Mouse (Mus musculus) heart, adult 2 months (tissue): ENCODE results near the gene Tnfrsf17. TPM values are rescaled to one million over a fixed set of nuclear protein-coding genes. Genes with fewer than 3 reads are reported as not detected.
A peak's percentile ranks its signal among the peaks of the same experiment; 100 is the strongest.
"Not testable (repeated sequence)": the region's sequence is repeated elsewhere in the genome, so short reads cannot be mapped to it uniquely, and the experiment has no call there.

Experiments used
- DNase-seq, 2 experiments: peaks; one replicate each; pipeline ENCODE4 v3.0.0; 2021
- H3K27ac ChIP-seq: fragments of 200-600 bp; 2 replicates; pipeline ENCODE4 v1.8.1; 2022
- H3K27me3 ChIP-seq: fragments of 200-500 bp; 2 replicates; pipeline ENCODE4 v1.6.1; 2012; ENCODE audit warnings: mild to moderate bottlenecking, low read length, inconsistent platforms, mixed read lengths; ENCODE audit not compliant: control insufficient read depth, insufficient read depth
- H3K36me3 ChIP-seq: fragments of 200-500 bp; 2 replicates; pipeline ENCODE4 v1.6.1; 2012; ENCODE audit warnings: low read length, inconsistent platforms; ENCODE audit not compliant: control insufficient read depth, insufficient read depth
- H3K4me1 ChIP-seq: fragments of 200-500 bp; 2 replicates; pipeline ENCODE4 v1.6.1; 2011; ENCODE audit warnings: low read length; ENCODE audit not compliant: control insufficient read depth, insufficient read depth
- H3K4me3 ChIP-seq: fragments of 200-600 bp; 2 replicates; pipeline ENCODE4 v1.8.1; 2022
- H3K79me2 ChIP-seq: fragments of 200-500 bp; replicated peaks from 2 replicates; pipeline ENCODE4 v1.6.1; 2012; ENCODE audit warnings: mild to moderate bottlenecking, inconsistent platforms, low read length, moderate library complexity, mixed read lengths; ENCODE audit not compliant: control insufficient read depth, insufficient read depth
- H3K9ac ChIP-seq: fragments of 200-500 bp; 2 replicates; pipeline ENCODE4 v1.6.1; 2012; ENCODE audit warnings: low read depth, mild to moderate bottlenecking, control low read depth, inconsistent platforms, low read length, mixed read lengths
- CTCF ChIP-seq: fragments of 200-600 bp; IDR thresholded peaks from 2 replicates; pipeline ENCODE4 v1.8.1; 2022; ENCODE audit warnings: antibody characterized with exemption, mild to moderate bottlenecking, moderate library complexity
- EP300 ChIP-seq: fragments of 200-500 bp; IDR thresholded peaks from 2 replicates; pipeline ENCODE4 v1.6.1; 2011; ENCODE audit warnings: low read depth, low read length, control low read depth; ENCODE audit not compliant: insufficient read depth
- POLR2A ChIP-seq: fragments of 200-500 bp; IDR thresholded peaks from 2 replicates; pipeline ENCODE4 v1.6.1; 2011; ENCODE audit warnings: mild to moderate bottlenecking, low read depth, low read length, control low read depth; ENCODE audit not compliant: insufficient read depth
- WGBS: fragments of 180-500 bp; shearing (Covaris S2); methylation state at CpG from one replicate; pipeline ENCODE4 v1.1.7; 2018; 5-methylcytosine and 5-hydroxymethylcytosine counted together
- intact Hi-C: fragments of 180-260 bp; cut with DNase I; formaldehyde crosslinking; loops from one replicate; pipeline ENCODE4 v1.15.1; 2025
- polyA plus RNA-seq: library from polyadenylated mRNA; depleted of rRNA; stranded (reverse); fragments of >200 nt; gene quantifications from 2 replicates; pipeline ENCODE4 v1.2.3, GENCODE M21; 2012
- total RNA-seq, 2 experiments: library from RNA; stranded (reverse); gene quantifications; 2 replicates each; pipeline ENCODE4 v1.2.3; 2021

The Tnfrsf17 gene
- total and polyA plus RNA-seq, 3 experiments, result 0.41 TPM; not detected in 2

DNA sequence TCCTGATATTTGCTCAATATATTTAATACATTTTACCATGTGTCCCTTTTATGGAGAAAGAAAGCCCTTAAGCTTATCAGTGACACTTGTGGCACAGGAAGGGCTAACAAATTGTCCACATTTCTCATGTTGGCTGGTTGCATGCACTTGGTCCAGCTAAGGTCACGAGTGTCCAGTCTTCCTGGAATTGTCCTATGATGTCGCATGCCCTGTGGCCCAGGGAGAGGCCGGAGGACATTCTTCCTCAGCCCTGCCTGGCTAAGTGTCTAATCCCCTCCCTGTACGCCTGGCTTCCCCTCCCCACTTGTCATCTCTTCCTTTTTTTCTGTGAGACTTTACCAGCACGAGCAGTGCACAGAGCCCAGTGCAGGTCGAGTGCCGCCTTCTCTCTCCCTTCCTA lies 38.3 kb downstream of the Tnfrsf17 start:
- H3K9ac ChIP-seq, result no peak overlapping the region
- no peak for TF ChIP-seq POLR2A
- no peak for TF ChIP-seq EP300
- TF ChIP-seq CTCF, result no peak
- intact Hi-C loops, result no loop called here
- 26% methylated on average over 7 of the region's 7 CpGs for WGBS
- no peak overlapping the region for H3K4me3 ChIP-seq
- peaks cover 4% of the 10 kb centered on the region for H3K4me1 ChIP-seq
- no peak overlapping the region for H3K27ac ChIP-seq
- H3K36me3 ChIP-seq, result no peaks in the 10 kb centered on the region
- peak in 1 of 2 experiments; percentile 14 for DNase-seq
- no peaks in the 10 kb centered on the region for H3K79me2 ChIP-seq
- H3K27me3 ChIP-seq, result no peaks in the 10 kb centered on the region

DNA sequence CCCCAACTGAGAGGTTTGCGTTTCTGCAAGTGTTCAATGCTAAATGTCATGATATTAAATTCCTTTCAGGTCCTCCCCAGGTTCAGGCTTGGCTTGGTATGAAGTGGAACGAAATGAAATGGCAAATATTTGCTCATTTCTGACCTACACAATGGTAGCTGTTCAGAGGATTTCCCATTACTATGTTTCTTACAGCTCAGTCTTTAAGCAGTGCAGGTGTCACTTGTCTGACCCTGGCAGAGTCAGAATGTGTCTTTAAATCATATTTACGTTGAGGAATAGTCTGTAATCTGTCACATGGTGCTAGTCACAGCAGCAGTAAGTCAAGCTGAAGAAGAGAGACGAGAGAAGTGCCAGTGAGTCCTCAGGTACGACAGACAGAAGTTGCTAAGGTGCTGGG lies 45.6 kb downstream of the Tnfrsf17 start:
- no peaks in the 10 kb centered on the region for H3K27me3 ChIP-seq
- no peak overlapping the region for H3K27ac ChIP-seq
- no peaks in the 10 kb centered on the region for H3K79me2 ChIP-seq
- no peaks in the 10 kb centered on the region for H3K36me3 ChIP-seq
- TF ChIP-seq POLR2A (no peak), EP300 (no peak), CTCF (no peak)
- no peak for DNase-seq
- H3K4me1 ChIP-seq, result no peaks in the 10 kb centered on the region
- no peak overlapping the region for H3K4me3 ChIP-seq
- WGBS, result 86% methylated on average over 5 of the region's 5 CpGs
- no peak overlapping the region for H3K9ac ChIP-seq
- intact Hi-C loops, result no loop called here

DNA sequence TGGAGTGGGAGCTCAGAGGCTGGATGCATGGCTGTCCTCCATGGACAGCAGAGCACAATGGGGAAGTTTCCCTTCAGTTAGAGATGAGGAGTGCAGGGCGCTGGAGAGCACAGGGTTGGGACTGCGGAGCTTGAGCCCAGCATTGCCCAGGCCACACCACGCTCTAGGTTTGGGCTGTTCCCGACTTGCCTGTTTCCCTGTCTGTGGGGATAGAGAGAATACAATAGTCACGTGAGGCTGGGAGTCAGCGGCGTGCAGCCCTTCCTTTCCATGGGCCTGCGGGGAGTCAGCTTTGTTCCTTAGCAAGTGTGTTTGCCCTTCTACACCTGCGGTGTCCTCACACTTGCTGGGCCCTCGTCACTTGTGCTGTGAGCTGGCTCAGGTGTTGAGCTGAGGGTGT lies 46.3 kb downstream of the Tnfrsf17 start:
- intact Hi-C loops, result no loop called here

DNA sequence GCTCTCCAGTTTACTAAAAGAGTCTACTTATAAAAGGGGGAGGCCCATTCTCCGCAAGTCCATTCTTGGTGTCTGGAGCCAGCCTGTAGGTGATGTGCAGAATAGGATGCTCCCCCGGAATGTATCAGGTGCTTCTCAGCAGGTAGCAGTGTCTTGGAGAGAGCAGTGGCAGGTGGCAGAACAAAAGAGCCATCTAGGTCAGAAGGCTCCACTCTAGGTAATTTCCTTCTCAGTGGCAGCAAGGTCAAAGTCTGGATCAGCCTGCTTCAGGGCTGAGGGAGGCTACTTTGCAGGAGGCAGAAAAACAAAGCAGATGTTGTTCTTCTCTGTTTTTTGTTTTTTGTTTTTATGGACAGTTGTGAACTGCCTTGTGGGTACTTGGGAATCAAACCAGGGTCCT lies 47.0 kb downstream of the Tnfrsf17 start:
- DNase-seq, H3K36me3 ChIP-seq, H3K27me3 ChIP-seq, H3K27ac ChIP-seq, H3K9ac ChIP-seq, intact Hi-C loops, H3K4me3 ChIP-seq, H3K4me1 ChIP-seq, H3K79me2 ChIP-seq: not testable (repeated sequence)
- 93% methylated on average over 2 of the region's 2 CpGs for WGBS

More for the DNA sequence above, 46.3 kb downstream of the Tnfrsf17 start:
- 76% methylated on average over 10 of the region's 10 CpGs for WGBS
- H3K4me1 ChIP-seq, result no peaks in the 10 kb centered on the region
- no peaks in the 10 kb centered on the region for H3K79me2 ChIP-seq
- no peak for DNase-seq
- H3K9ac ChIP-seq, result no peak overlapping the region
- TF ChIP-seq POLR2A, result no peak
- no peak for TF ChIP-seq CTCF
- TF ChIP-seq EP300, result no peak
- no peak overlapping the region for H3K27ac ChIP-seq
- no peaks in the 10 kb centered on the region for H3K36me3 ChIP-seq
- H3K27me3 ChIP-seq, result no peaks in the 10 kb centered on the region
- H3K4me3 ChIP-seq, result no peak overlapping the region

DNA sequence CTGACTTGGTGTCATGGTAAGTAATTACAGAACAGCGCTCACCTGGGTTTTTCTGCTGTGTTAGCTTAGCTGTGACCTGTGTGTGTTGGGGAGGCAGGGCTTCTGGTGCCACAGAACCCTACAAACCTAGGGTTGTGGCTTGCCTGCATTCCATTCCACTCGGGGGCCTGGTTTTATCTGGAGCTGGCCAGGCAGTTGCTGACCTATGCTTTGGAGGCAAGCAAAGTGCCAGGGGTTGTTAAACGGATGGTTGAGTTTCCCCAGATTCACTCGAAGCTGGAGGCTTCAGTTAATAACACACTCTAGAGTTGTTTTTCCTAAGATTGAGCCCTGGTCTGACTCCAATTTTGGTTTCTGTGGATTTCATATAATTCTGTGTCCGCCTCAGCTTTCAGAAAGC lies 52.0 kb downstream of the Tnfrsf17 start:
- no peak for DNase-seq
- Histone ChIP-seq H3K27ac (no peak overlapping the region), H3K79me2 (no peaks in the 10 kb centered on the region), H3K27me3 (no peaks in the 10 kb centered on the region), H3K9ac (no peak overlapping the region), H3K36me3 (no peaks in the 10 kb centered on the region), H3K4me1 (no peaks in the 10 kb centered on the region), H3K4me3 (no peak overlapping the region)
- WGBS, result 73% methylated on average over 5 of the region's 5 CpGs
- TF ChIP-seq CTCF (no peak), POLR2A (no peak), EP300 (no peak)
- intact Hi-C loops, result no loop called here

DNA sequence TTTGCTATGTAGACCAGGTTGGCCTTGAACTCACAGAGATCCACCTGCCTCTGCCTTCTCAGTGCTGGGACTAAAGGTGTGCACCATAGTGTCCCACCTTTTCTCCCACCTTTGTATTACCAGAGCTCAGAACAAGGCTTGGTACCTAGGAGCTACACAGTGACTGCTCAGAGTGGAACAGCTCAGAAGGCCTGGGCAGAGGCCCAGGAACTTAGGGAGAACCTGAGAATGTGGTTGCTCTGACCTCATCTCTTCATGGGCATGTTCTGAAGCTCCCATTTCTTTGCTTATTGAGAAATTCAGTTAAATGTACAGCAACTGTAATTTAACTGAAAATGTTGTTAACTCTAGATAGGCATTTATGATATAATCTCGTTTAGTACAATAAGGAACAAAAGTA lies 53.2 kb downstream of the Tnfrsf17 start:
- H3K4me1 ChIP-seq, result no peaks in the 10 kb centered on the region
- WGBS, result 57% methylated on average over 1 of the region's 1 CpGs
- H3K36me3 ChIP-seq, result no peaks in the 10 kb centered on the region
- intact Hi-C loops, result no loop called here
- no peak overlapping the region for H3K9ac ChIP-seq
- no peak for TF ChIP-seq CTCF
- no peak for TF ChIP-seq EP300
- TF ChIP-seq POLR2A, result no peak
- no peak overlapping the region for H3K4me3 ChIP-seq
- H3K27me3 ChIP-seq, result no peaks in the 10 kb centered on the region
- no peaks in the 10 kb centered on the region for H3K79me2 ChIP-seq
- no peak for DNase-seq
- no peak overlapping the region for H3K27ac ChIP-seq
